Mouse (Mus musculus): Measurements from ENCODE around the gene H3f3b. TPM values are rescaled to one million over a fixed set of nuclear protein-coding genes. Genes with fewer than 3 reads are reported as not detected.

H3f3b gene
- polyA plus RNA-seq (2016; fragmentation: Nextera tagmentation; extraction: Ambion mirVana) = 1,754 and 1,985 TPM in 2 replicates

DNA sequence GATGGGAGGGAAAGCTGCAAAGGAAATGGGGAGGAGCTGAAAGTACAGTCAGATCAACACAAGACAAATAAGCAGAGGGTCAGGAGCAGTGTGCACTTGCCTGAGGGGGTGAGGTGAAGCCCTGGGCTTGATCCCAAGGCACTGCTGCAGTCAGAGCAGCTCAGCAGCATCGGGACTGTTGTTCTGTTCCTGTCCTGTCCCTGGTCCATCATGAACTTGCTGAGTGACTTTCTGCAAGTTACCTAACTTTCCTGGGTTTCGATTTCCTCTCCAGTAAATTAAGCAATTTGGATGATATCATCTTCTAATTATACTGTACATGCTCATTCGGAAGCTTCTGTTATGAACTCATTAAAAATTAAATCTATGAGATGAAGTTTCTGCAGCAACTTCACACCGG is at the start of gene H3f3b:
Gene H3f3b (minus strand): TSS at position 207 of the 400 bp plus-strand sequence.
- Histone ChIP-seq H3K27me3 (ENCODE audit: low read depth, poor library complexity, severe bottlenecking) (no peaks in the 10 kb centered on the region), H3K36me3 (peaks cover 20% of the 10 kb centered on the region), H3K4me1 (peaks cover 19% of the 10 kb centered on the region), H3K4me3 (no peak within 1 kb of the TSS), H3K9me3 (replicated peaks) (no peaks in the 10 kb centered on the region), H3K27ac (no peak within 1 kb of the TSS)
- 82% methylated on average over 4 of the region's 4 CpGs for WGBS
- no peak for DNase-seq (ENCODE audit: low spot score)

DNA sequence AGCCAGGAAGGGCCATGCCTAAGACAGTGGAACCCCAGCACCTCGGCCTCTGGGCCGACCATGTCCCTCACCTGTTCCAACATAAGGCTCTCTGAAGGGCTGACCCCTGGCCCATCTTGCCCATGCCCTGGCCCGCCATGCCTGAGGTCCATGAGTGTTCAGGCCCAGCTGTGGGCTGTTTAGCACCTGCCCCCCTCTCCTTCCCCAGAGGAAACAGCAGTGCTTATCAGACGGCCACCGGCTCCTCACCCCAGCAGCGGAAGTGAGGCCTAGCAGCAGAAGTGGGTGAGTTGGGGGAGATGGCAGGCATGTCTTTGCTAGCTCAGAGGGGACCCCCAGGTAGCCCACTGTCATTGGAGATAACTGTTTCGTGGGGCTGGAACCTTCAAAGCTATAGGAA is 49.1 kb upstream of the H3f3b start:
- H3K36me3 ChIP-seq = peaks cover 32% of the 10 kb centered on the region
- peak overlapping the region; percentile 78 for H3K27ac ChIP-seq
- DNase-seq (ENCODE audit: low spot score) = no peak
- 91% methylated on average over 7 of the region's 7 CpGs for WGBS
- H3K4me3 ChIP-seq = peak overlapping the region; percentile 48; the same call in 1 of the 2 replicates
- no peaks in the 10 kb centered on the region for H3K9me3 ChIP-seq (replicated peaks)
- no peaks in the 10 kb centered on the region for H3K27me3 ChIP-seq (ENCODE audit: low read depth, poor library complexity, severe bottlenecking)
- peaks cover 53% of the 10 kb centered on the region for H3K4me1 ChIP-seq

GRCm38 (mm10) chr11:116076266-116076540 is 48.4 kb upstream of the H3f3b start:
- 62% methylated on average over 7 of the region's 7 CpGs for WGBS
- H3K27ac ChIP-seq = 0 out of 2 replicates have a peak overlapping the region, but pooled peaks have one; percentile 78
- H3K4me3 ChIP-seq = peak overlapping the region; percentile 6; the same call in 1 of the 2 replicates
- H3K27me3 ChIP-seq (ENCODE audit: low read depth, poor library complexity, severe bottlenecking) = no peaks in the 10 kb centered on the region
- DNase-seq (ENCODE audit: low spot score) = no peak
- H3K4me1 ChIP-seq = peaks cover 53% of the 10 kb centered on the region
- no peaks in the 10 kb centered on the region for H3K9me3 ChIP-seq (replicated peaks)
- peaks cover 26% of the 10 kb centered on the region for H3K36me3 ChIP-seq

DNA sequence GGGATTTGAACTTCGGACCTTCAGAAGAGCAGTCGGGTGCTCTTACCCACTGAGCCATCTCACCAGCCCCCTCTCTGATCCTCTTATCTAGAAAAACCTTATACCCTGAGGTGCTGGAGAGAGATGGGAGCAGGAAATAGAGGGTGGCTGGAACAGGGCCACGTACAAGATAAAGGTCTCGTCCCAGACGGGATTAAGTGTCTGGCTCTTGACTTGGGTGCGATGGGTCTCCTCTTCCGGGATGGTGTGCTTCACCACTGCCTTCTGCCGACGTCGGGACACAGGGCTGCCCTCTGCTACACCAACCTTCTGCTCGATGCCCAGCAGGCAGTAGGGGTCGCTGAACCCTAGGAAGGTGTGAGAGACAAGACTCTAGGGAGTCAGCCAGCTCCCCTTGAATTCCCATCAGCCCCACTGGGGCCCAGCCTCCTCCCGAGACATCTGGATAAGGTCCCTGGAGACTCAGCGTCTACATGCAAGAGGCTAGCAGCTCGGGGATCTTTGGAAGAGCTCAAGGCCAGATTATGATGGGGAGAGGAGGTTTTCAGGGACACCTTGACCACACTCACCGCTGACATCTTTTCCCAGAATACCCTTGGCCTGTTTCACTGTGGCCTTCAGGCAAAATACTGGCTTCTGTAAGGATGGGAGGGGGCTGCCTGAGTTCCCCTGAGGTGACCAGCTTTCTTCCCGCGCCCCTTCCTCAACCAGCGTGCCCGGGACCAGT is 47.9 kb upstream of the H3f3b start:
- 51% methylated on average over 20 of the region's 20 CpGs for WGBS
- Histone ChIP-seq H3K4me1 (peaks cover 53% of the 10 kb centered on the region), H3K36me3 (peaks cover 21% of the 10 kb centered on the region), H3K27me3 (ENCODE audit: low read depth, poor library complexity, severe bottlenecking) (no peaks in the 10 kb centered on the region), H3K4me3 (peak overlapping the region; percentile 6; the same call in 1 of the 2 replicates), H3K9me3 (replicated peaks) (no peaks in the 10 kb centered on the region), H3K27ac (0 out of 2 replicates have a peak overlapping the region, but pooled peaks have one; percentile 78)
- no peak for DNase-seq (ENCODE audit: low spot score)

DNA sequence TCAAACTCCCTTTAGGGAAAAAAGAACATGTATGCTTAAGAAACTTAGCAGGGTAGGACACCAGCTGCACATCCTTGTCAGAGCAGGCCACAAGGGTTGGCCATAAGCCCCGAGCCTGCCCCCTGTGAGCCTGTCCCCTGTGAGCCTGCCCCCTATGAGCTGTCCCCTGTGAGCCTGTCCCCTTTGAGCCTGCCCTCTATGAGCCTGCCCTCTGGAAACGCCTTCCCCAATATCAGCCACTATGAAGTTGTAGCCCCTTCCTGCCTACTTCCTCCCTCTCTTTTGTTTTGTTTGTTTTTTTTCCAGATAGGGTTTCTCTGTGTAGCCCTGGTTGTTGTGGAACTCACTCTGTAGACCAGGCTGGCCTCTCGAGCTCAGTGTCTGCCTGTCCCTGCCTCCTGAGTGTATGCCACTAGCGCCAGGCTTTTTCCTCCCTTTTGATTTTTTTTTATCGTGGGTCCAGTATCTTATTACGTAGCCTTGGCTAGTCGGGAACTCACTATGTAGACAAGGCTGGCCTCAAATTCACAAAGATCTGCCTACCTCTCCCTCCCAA is 46.8 kb upstream of the H3f3b start:
- Histone ChIP-seq H3K4me1 (peaks cover 46% of the 10 kb centered on the region), H3K9me3 (replicated peaks) (no peaks in the 10 kb centered on the region), H3K27ac (no peak overlapping the region), H3K36me3 (peaks cover 9% of the 10 kb centered on the region), H3K27me3 (ENCODE audit: low read depth, poor library complexity, severe bottlenecking) (no peaks in the 10 kb centered on the region), H3K4me3 (no peak overlapping the region)
- DNase-seq (ENCODE audit: low spot score) = no peak
- WGBS = 71% methylated on average over 7 of the region's 7 CpGs

GRCm38 (mm10) chr11:116072608-116073007 is 44.8 kb upstream of the H3f3b start:
- Histone ChIP-seq H3K27me3 (ENCODE audit: low read depth, poor library complexity, severe bottlenecking) (no peaks in the 10 kb centered on the region), H3K4me3 (no peak overlapping the region), H3K36me3 (no peaks in the 10 kb centered on the region), H3K9me3 (replicated peaks) (no peaks in the 10 kb centered on the region), H3K27ac (no peak overlapping the region), H3K4me1 (peaks cover 27% of the 10 kb centered on the region)
- DNase-seq (ENCODE audit: low spot score) = no peak
- WGBS = 87% methylated on average over 3 of the region's 3 CpGs

GRCm38 (mm10) chr11:116071510-116071909 is 43.7 kb upstream of the H3f3b start:
- Histone ChIP-seq H3K36me3 (no peaks in the 10 kb centered on the region), H3K4me1 (peaks cover 16% of the 10 kb centered on the region), H3K9me3 (replicated peaks) (no peaks in the 10 kb centered on the region), H3K4me3 (no peak overlapping the region), H3K27me3 (ENCODE audit: low read depth, poor library complexity, severe bottlenecking) (no peaks in the 10 kb centered on the region), H3K27ac (no peak overlapping the region)
- 72% methylated on average over 5 of the region's 5 CpGs for WGBS
- DNase-seq (ENCODE audit: low spot score) = no peak

DNA sequence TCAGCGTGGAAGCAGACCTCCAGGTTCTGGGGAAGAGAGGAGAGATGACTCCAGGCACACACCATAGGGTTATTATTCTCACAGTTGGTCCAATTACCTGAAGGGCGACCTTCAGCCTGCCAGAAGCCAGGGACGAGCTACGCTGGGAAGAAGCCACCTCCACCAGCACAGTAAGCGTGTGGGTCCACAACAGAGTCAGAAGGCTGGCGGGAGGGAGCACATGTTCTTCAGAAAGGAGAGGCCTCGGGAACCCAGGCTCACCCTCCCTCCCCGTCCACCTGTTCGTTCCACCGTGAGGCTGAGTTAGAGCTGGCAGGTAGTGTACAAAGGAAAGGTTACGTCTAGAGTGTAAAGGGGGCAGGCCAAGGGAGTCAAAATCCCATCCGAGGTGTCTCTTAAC is 37.6 kb upstream of the H3f3b start:
- Histone ChIP-seq H3K4me3 (no peak overlapping the region), H3K9me3 (replicated peaks) (no peaks in the 10 kb centered on the region), H3K27me3 (ENCODE audit: low read depth, poor library complexity, severe bottlenecking) (no peaks in the 10 kb centered on the region), H3K36me3 (peaks cover 29% of the 10 kb centered on the region), H3K4me1 (0 out of 2 replicates have a peak, but pooled peaks cover 2% of the 10 kb centered on the region), H3K27ac (no peak overlapping the region)
- DNase-seq (ENCODE audit: low spot score) = no peak
- 83% methylated on average over 12 of the region's 12 CpGs for WGBS

- Histone ChIP-seq H3K4me3 (no peak overlapping the region), H3K9me3 (replicated peaks) (no peaks in the 10 kb centered on the region), H3K4me1 (0 out of 2 replicates have a peak, but pooled peaks cover 2% of the 10 kb centered on the region), H3K36me3 (peaks cover 39% of the 10 kb centered on the region), H3K27me3 (ENCODE audit: low read depth, poor library complexity, severe bottlenecking) (no peaks in the 10 kb centered on the region), H3K27ac (no peak overlapping the region)
- WGBS = 66% methylated on average over 23 of the region's 23 CpGs
- DNase-seq (ENCODE audit: low spot score) = no peak
These were observed 36.6 kb upstream of the H3f3b start for GRCm38 (mm10) chr11:116064187-116064867.

DNA sequence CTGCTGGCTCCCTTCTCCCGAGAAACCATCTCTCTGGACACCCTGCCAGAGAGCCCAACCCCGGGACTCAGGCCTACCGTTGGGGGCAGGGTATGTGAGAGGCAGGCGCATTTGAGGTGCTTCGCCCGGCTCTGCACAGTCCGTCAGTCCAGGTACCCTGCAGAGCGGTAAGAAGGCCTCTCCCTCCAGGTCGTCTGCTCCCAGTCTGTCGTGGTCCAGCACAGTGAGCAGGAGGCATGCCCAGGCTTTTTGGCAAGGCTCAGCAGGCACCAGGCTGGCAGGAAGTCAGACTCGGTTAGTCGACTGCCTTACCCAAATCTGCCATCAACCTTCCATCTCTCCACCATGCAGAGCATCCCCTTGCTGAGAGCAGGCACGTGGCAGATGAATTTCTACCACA is 35.8 kb upstream of the H3f3b start:
- Histone ChIP-seq H3K4me1 (0 out of 2 replicates have a peak, but pooled peaks cover 2% of the 10 kb centered on the region), H3K27ac (no peak overlapping the region), H3K4me3 (no peak overlapping the region), H3K9me3 (replicated peaks) (no peaks in the 10 kb centered on the region), H3K36me3 (peaks cover 47% of the 10 kb centered on the region), H3K27me3 (ENCODE audit: low read depth, poor library complexity, severe bottlenecking) (no peaks in the 10 kb centered on the region)
- no peak for DNase-seq (ENCODE audit: low spot score)
- 72% methylated on average over 13 of the region's 13 CpGs for WGBS

- H3K4me1 ChIP-seq = 0 out of 2 replicates have a peak, but pooled peaks cover 2% of the 10 kb centered on the region
- H3K36me3 ChIP-seq = peaks cover 57% of the 10 kb centered on the region
- no peak for DNase-seq (ENCODE audit: low spot score)
- H3K27me3 ChIP-seq (ENCODE audit: low read depth, poor library complexity, severe bottlenecking) = no peaks in the 10 kb centered on the region
- WGBS = 67% methylated on average over 8 of the region's 8 CpGs
- no peak overlapping the region for H3K27ac ChIP-seq
- no peak overlapping the region for H3K4me3 ChIP-seq
- H3K9me3 ChIP-seq (replicated peaks) = no peaks in the 10 kb centered on the region
These were observed 34.8 kb upstream of the H3f3b start for GRCm38 (mm10) chr11:116062521-116062920.

DNA sequence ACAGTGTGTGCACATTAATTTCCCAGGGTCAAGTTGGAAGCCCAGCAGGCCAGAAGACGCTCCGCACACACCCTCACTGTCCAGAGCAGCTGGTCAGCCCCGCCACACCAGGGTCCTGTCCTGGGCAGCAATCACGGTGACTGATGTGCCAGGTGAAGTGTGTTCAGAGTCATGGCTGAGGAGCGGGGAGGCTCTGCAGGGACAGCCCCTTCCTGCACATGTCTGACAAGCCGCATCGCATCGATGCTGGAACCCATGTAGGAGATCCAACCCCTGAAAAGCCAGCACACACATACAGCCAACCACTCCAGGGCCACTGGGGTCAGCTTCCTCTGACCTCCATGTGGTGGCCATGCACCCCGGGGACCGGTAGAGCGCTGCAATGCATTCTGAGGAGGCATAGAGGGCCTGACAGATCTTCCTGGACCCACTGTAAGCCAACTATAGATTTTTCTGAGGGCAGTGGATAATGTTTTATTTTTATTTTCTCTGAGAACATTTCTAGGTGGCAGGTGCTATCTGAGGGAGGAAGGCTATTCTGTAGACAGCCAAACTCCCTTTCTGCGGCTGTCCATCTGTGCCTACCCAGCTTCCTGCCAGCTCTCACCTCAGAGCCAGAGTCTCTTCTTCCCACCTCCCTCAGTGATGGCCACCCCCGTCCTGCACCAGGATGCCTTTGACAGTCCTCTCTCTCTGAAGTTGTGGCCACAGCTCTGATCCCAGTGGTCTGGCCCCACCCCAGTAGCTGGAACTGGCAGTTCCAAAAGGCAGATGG is 34.1 kb upstream of the H3f3b start:
- no peak overlapping the region for H3K27ac ChIP-seq
- no peak overlapping the region for H3K4me3 ChIP-seq
- H3K36me3 ChIP-seq = peaks cover 64% of the 10 kb centered on the region
- 89% methylated on average over 13 of the region's 13 CpGs for WGBS
- H3K4me1 ChIP-seq = 0 out of 2 replicates have a peak, but pooled peaks cover 2% of the 10 kb centered on the region
- no peaks in the 10 kb centered on the region for H3K9me3 ChIP-seq (replicated peaks)
- no peak for DNase-seq (ENCODE audit: low spot score)
- H3K27me3 ChIP-seq (ENCODE audit: low read depth, poor library complexity, severe bottlenecking) = no peaks in the 10 kb centered on the region
